Mouse (Mus musculus) kidney, embryonic 15.5 days (tissue): Measurements from ENCODE around the gene Skint10. TPM values are rescaled to one million over a fixed set of nuclear protein-coding genes. Genes with fewer than 3 reads are reported as not detected.

ENCODE experiments used
- ATAC-seq: fragments of 200-750 bp; cut with Nextera tagmentation; replicated peaks from 2 replicates; pipeline ENCODE4 v1.8.0; 2017; ENCODE audit warnings: moderate TSS enrichment; ENCODE audit not compliant: low FRiP score
- H3K27ac ChIP-seq: fragments of 300-500 bp; sonication (generic); 2 replicates; pipeline ENCODE4 v1.5.1; 2015; ENCODE audit warnings: mild to moderate bottlenecking, inconsistent platforms
- H3K27me3 ChIP-seq: fragments of 300-500 bp; sonication (generic); 2 replicates; pipeline ENCODE4 v1.6.1; 2015; ENCODE audit warnings: inconsistent platforms
- H3K36me3 ChIP-seq: fragments of 300-500 bp; sonication (generic); 2 replicates; pipeline ENCODE4 v1.6.1; 2015; ENCODE audit warnings: inconsistent platforms
- H3K4me1 ChIP-seq: fragments of 300-500 bp; sonication (generic); 2 replicates; pipeline ENCODE4 v1.6.1; 2015; ENCODE audit warnings: inconsistent platforms
- H3K4me2 ChIP-seq: fragments of 300-500 bp; sonication (generic); 2 replicates; pipeline ENCODE4 v1.6.1; 2015; ENCODE audit warnings: moderate library complexity, mild to moderate bottlenecking, inconsistent platforms
- H3K4me3 ChIP-seq: fragments of 300-500 bp; sonication (generic); replicated peaks from 2 replicates; pipeline ENCODE4 v1.5.1; 2015; ENCODE audit warnings: mild to moderate bottlenecking, inconsistent platforms
- H3K9ac ChIP-seq: fragments of 300-500 bp; sonication (generic); 2 replicates; pipeline ENCODE4 v1.6.1; 2015; ENCODE audit warnings: mild to moderate bottlenecking, inconsistent platforms
- H3K9me3 ChIP-seq: fragments of 300-500 bp; sonication (generic); replicated peaks from 2 replicates; pipeline ENCODE4 v1.6.1; 2016; ENCODE audit warnings: inconsistent platforms
- whole genome bisulfite sequencing: fragments of 180-500 bp; shearing (Covaris S2); methylation state at CpG from one replicate; pipeline ENCODE4 v1.1.7; 2015; ENCODE audit warnings: mixed read lengths; 5-methylcytosine and 5-hydroxymethylcytosine counted together
- polyA plus RNA-seq: library from polyadenylated mRNA; unstranded; fragments of >200 nt; fragmentation: Nextera tagmentation; extraction: Ambion mirVana; gene quantifications from 2 replicates; pipeline ENCODE4 v1.2.1, GENCODE M21; 2015

Skint10 gene
- polyA plus RNA-seq: not detected in 2 replicates

DNA sequence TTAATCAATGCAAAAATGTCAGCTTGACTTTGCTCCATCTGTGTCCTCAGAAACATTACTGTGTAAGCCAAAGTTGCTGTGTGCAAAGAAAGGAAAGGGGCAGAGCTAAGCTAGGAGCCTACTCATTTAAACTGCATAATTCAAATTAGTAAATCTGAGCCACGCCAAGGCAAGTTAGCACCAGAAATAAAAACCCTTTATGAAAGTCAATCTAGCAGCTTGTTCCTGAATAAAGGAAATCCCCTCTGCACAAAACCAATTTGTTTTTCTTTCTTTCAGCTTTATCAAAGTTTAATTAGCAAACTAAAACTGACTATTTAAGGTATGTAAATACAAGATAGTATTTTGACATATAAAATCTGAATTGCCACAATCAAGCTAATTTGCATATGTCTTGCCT lies at the start of gene Skint10:
Gene Skint10 (minus strand): TSS at position 101 of the 400 bp plus-strand sequence.
- Histone ChIP-seq H3K27ac (no peak within 1 kb of the TSS), H3K4me2 (no peak within 1 kb of the TSS), H3K4me3 (no peak within 1 kb of the TSS), H3K9me3 (no peaks in the 10 kb centered on the region), H3K4me1 (no peaks in the 10 kb centered on the region), H3K27me3 (no peaks in the 10 kb centered on the region), H3K36me3 (no peaks in the 10 kb centered on the region), H3K9ac (no peak within 1 kb of the TSS)
- no peak for ATAC-seq
- 78% methylated on average over 1 of the region's 1 CpGs for WGBS

DNA sequence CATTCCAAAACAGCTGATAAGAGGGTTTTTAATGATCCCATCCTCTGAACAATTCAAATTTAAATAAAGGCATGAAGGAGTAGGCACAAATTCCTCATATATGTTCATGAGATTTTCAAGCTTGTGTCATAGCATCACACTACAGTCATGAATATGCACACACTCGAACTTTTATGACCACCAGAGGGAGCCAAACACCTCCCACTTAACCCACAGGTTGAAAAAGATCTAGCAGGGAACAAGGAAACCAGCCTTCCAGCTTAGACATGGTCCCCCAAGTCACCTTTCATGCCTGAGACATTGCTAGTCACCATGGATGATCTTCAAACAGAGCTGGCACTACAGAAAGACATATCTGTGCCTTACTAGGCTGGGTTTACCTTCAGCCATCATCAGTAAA lies 16.0 kb upstream of the Skint10 start:
- peaks cover 17% of the 10 kb centered on the region for H3K9me3 ChIP-seq
- no peak overlapping the region for H3K27ac ChIP-seq
- H3K4me2 ChIP-seq: no peak overlapping the region
- 2% methylated on average over 1 of the region's 1 CpGs for WGBS
- no peak for ATAC-seq
- no peaks in the 10 kb centered on the region for H3K36me3 ChIP-seq
- no peaks in the 10 kb centered on the region for H3K4me1 ChIP-seq
- no peak overlapping the region for H3K4me3 ChIP-seq
- H3K27me3 ChIP-seq: no peaks in the 10 kb centered on the region
- no peak overlapping the region for H3K9ac ChIP-seq

Other genes with a start within 250 kb of the Skint10 start
- gene Skint2, start 217.7 kb downstream of the Skint10 start, polyA plus RNA-seq: not detected in 2 replicates